In genomic region chr1:80340436-80341376, GRCm38 (mm10) we compare ENCODE assay signal across 8 mouse cellular contexts. TPM values are rescaled to one million over a fixed set of nuclear protein-coding genes. Genes with fewer than 3 reads are reported as not detected.
DNase-seq lines count a peak whose midpoint lies in the region; ATAC-seq lines count a peak whose summit lies in the region.

Gene Cul3 (minus strand): TSS chr1:80340480.

- peaks cover 23% of the 10 kb centered on the region for H3K4me1 ChIP-seq in hindbrain, embryonic 12.5 days

- no peaks in the 10 kb centered on the region for H3K9me3 ChIP-seq in hindbrain, embryonic 12.5 days (replicated peaks)

- peak within 1 kb of the TSS; percentile 99 for H3K9ac ChIP-seq in hindbrain, embryonic 12.5 days

- no peaks in the 10 kb centered on the region for H3K36me3 ChIP-seq in hindbrain, embryonic 12.5 days

- peak within 1 kb of the TSS; percentile 98 for H3K4me3 ChIP-seq in hindbrain, embryonic 12.5 days

- WGBS in hindbrain, embryonic 12.5 days: 1% methylated on average over 46 of the region's 85 CpGs

- peak; percentile 99 for ATAC-seq in hindbrain, embryonic 12.5 days (ENCODE audit: low FRiP score)

- no peaks in the 10 kb centered on the region for H3K27me3 ChIP-seq in hindbrain, embryonic 12.5 days

- H3K27ac ChIP-seq in hindbrain, embryonic 12.5 days: peak within 1 kb of the TSS; percentile 95

- peak; percentile 99 for DNase-seq in NIH3T3 (ENCODE audit: low read depth)
- DNase-seq in cerebellum, postnatal 10 days: peak; percentile 99
- peak; percentile 94 to 95 for DNase-seq in frontal cortex, postnatal 10 days (ENCODE audit: low spot score in 2 of 2)
- DNase-seq in layer of hippocampus, postnatal 14 days (ENCODE audit: low spot score in 2 of 2): peak; percentile 93 to 96
- DNase-seq in lung, postnatal 14 days: peak; percentile 96
- DNase-seq in retina, adult 2 months (ENCODE audit: low read depth, low spot score): peak; percentile 88
- DNase-seq in thymus, postnatal 36 days: peak; percentile 98 to 99

- H3K4me2 ChIP-seq in hindbrain, embryonic 12.5 days (replicated peaks): peak within 1 kb of the TSS; percentile 93

RNA-seq across cellular contexts. Expression of gene Cul3, which starts in this region (rescaled TPM):
- polyA plus RNA-seq in hindbrain, embryonic 12.5 days (2016; fragmentation: Nextera tagmentation; extraction: Ambion mirVana): 23.4 and 28.3 TPM in 2 replicates
- total RNA-seq in layer of hippocampus, postnatal 14 days (2021): 100 to 1,000 TPM; 130 to 141 TPM

Comparison
In these comparisons a context has a peak if more than half of its experiments do, and no peak if none do; other contexts are left out.
1. Peak in every context shown above with its lines: DNase-seq, ATAC-seq, H3K4me3 ChIP-seq and H3K27ac ChIP-seq.